Mouse (Mus musculus) hindbrain, postnatal 0 days (tissue): Measurements from ENCODE around the gene Chit1. TPM values are rescaled to one million over a fixed set of nuclear protein-coding genes. Genes with fewer than 3 reads are reported as not detected.
A peak's percentile ranks its signal among the peaks of the same experiment; 100 is the strongest.

Source experiments
- ATAC-seq: fragments of 200-750 bp; cut with Nextera tagmentation; 2 replicates; pipeline ENCODE4 v1.8.0; 2017; ENCODE audit warnings: mild to moderate bottlenecking, moderate TSS enrichment, moderate library complexity
- DNase-seq: peaks from one replicate; pipeline ENCODE4 v3.0.0-alpha.2; 2015; ENCODE audit warnings: low spot score
- H3K27ac ChIP-seq: fragments of 300-500 bp; sonication (generic); 2 replicates; pipeline ENCODE4 v1.5.1; 2014; ENCODE audit warnings: mild to moderate bottlenecking
- H3K27me3 ChIP-seq: fragments of 300-500 bp; sonication (generic); 2 replicates; pipeline ENCODE4 v1.6.1; 2014; ENCODE audit warnings: low read length, mixed read lengths; ENCODE audit not compliant: insufficient read depth
- H3K36me3 ChIP-seq: fragments of 300-500 bp; sonication (generic); 2 replicates; pipeline ENCODE4 v1.6.1; 2014; ENCODE audit warnings: low read length, mixed read lengths; ENCODE audit not compliant: insufficient read depth
- H3K4me1 ChIP-seq: fragments of 300-500 bp; sonication (generic); 2 replicates; pipeline ENCODE4 v1.6.1; 2014; ENCODE audit warnings: antibody characterized with exemption, low read length, mixed read lengths; ENCODE audit not compliant: insufficient read depth
- H3K4me2 ChIP-seq: fragments of 300-500 bp; sonication (generic); 2 replicates; pipeline ENCODE4 v1.6.1; 2014; ENCODE audit warnings: low read depth, mild to moderate bottlenecking, low read length, moderate library complexity, mixed read lengths
- H3K4me3 ChIP-seq: fragments of 300-500 bp; sonication (generic); 2 replicates; pipeline ENCODE4 v1.5.1; 2014; ENCODE audit warnings: low read length
- H3K9ac ChIP-seq: fragments of 300-500 bp; sonication (generic); replicated peaks from 2 replicates; pipeline ENCODE4 v1.6.1; 2014; ENCODE audit warnings: mild to moderate bottlenecking, low read length, moderate library complexity, mixed read lengths
- H3K9me3 ChIP-seq: fragments of 300-500 bp; sonication (generic); 2 replicates; pipeline ENCODE4 v1.6.1; 2016; ENCODE audit warnings: low read length, mixed read lengths
- CTCF ChIP-seq: IDR thresholded peaks from 2 replicates; pipeline ENCODE4 v1.5.1; 2016; ENCODE audit warnings: antibody characterized with exemption, control low read depth, low read depth
- WGBS: fragments of 180-500 bp; shearing (Covaris S2); extraction: QIAGEN DNeasy Blood & Tissue Kit; methylation state at CpG from one replicate; pipeline ENCODE4 v1.1.7; 2014; 5-methylcytosine and 5-hydroxymethylcytosine counted together
- polyA plus RNA-seq: library from polyadenylated mRNA; unstranded; fragments of >200 nt; fragmentation: Nextera tagmentation; extraction: Ambion mirVana; gene quantifications from 2 replicates; pipeline ENCODE4 v1.2.1, GENCODE M21; 2015
- total RNA-seq: library from RNA; depleted of rRNA; stranded (reverse); fragments of >200 nt; gene quantifications from 2 replicates; pipeline ENCODE4 v1.2.3, GENCODE M21; 2014

Gene Chit1
- total and polyA plus RNA-seq, 2 experiments from 2014 or later, result 0.46 TPM; not detected in 1

DNA sequence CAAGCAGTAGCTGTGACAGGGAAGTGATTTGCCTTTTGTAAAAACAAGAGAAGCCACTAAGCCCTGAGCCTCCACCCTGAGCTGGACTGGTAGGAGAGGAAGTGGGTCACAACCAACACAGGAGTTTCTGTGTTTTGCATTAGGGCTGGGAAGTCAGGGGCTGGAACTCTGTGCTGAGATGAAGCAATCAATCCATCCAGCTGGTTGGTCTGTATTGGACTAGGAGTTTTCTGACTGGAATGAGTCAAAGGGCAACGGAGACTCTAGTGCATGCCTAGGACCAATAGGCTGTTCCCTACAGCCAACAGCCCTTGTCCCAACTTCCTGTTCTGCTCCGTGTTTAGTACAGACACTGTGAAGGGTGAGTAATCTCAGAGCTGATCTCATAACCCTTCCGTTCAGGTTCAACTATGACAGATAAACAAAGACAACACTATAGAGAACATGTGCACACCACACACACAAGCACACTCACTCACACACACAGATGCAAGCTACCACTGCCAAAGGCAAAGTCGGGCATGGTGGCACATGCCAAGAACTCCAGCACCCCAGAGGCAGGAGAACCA lies 45.7 kb upstream of the Chit1 start:
- no peak overlapping the region for H3K9ac ChIP-seq
- 57% methylated on average over 4 of the region's 4 CpGs for WGBS
- H3K4me2 ChIP-seq, result no peak overlapping the region
- no peak overlapping the region for H3K4me3 ChIP-seq
- no peaks in the 10 kb centered on the region for H3K27me3 ChIP-seq
- no peaks in the 10 kb centered on the region for H3K36me3 ChIP-seq
- DNase-seq (no peak), ATAC-seq (no peak)
- no peak overlapping the region for H3K27ac ChIP-seq
- H3K4me1 ChIP-seq, result peaks cover 44% of the 10 kb centered on the region
- no peaks in the 10 kb centered on the region for H3K9me3 ChIP-seq
- no peak for TF ChIP-seq CTCF

DNA sequence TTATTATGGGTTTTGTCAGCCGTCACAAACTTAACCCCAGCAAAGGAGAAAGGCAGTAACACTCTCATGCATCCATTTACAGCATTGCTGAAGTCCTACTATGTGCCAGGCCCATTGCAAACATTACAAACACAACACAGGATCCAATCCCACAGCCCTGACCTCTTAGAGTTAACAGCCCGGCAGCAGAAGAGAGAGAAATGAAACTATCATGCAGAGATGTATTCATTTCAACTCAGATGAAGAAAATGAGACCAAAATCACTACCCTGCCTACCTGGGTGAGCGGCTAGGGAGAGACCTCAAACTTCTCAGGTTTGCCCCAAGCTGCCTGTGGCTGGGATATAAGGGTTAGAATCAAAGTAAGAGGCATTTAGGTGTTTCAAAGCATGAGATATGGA lies 44.5 kb upstream of the Chit1 start:
- ATAC-seq (no peak), DNase-seq (no peak)
- no peak overlapping the region for H3K9ac ChIP-seq
- H3K9me3 ChIP-seq, result no peaks in the 10 kb centered on the region
- no peaks in the 10 kb centered on the region for H3K36me3 ChIP-seq
- H3K27ac ChIP-seq, result peak overlapping the region; percentile 11; the same call in 1 of the 2 replicates
- peaks cover 40% of the 10 kb centered on the region for H3K4me1 ChIP-seq
- no peak overlapping the region for H3K4me2 ChIP-seq
- 54% methylated on average over 3 of the region's 3 CpGs for WGBS
- no peak overlapping the region for H3K4me3 ChIP-seq
- H3K27me3 ChIP-seq, result no peaks in the 10 kb centered on the region
- TF ChIP-seq CTCF, result no peak

DNA sequence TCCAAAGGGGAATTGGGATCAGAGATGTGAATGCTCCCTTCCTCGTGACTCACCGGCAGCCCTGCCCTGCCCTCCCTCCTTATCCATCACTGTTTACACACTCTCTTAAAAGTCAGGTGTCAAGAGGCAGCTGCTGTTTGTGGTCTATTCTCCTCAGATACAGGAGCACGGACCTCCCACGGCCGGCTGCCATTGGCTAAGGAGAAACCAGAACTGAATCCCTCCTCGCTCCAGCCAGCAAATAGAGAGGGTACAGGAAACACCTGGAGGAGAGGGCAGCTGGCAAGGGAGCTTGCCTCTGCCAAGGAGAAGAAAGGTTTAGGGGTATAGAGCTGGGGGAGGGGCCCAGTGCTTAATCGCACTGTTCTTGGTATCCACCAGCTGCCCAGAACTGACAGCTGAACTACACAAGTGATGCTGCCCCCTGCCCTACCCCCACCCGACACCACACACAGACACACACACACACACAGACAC lies 43.9 kb upstream of the Chit1 start:
- H3K9me3 ChIP-seq, result no peaks in the 10 kb centered on the region
- peaks cover 38% of the 10 kb centered on the region for H3K4me1 ChIP-seq
- 14% methylated on average over 8 of the region's 8 CpGs for WGBS
- no peak overlapping the region for H3K4me3 ChIP-seq
- no peak for TF ChIP-seq CTCF
- H3K9ac ChIP-seq, result no peak overlapping the region
- ATAC-seq, result peak; percentile 50
- DNase-seq, result peak; percentile 72
- no peaks in the 10 kb centered on the region for H3K36me3 ChIP-seq
- no peak overlapping the region for H3K4me2 ChIP-seq
- H3K27me3 ChIP-seq, result no peaks in the 10 kb centered on the region
- 0 out of 2 replicates have a peak overlapping the region, but pooled peaks have one; percentile 11 for H3K27ac ChIP-seq

DNA sequence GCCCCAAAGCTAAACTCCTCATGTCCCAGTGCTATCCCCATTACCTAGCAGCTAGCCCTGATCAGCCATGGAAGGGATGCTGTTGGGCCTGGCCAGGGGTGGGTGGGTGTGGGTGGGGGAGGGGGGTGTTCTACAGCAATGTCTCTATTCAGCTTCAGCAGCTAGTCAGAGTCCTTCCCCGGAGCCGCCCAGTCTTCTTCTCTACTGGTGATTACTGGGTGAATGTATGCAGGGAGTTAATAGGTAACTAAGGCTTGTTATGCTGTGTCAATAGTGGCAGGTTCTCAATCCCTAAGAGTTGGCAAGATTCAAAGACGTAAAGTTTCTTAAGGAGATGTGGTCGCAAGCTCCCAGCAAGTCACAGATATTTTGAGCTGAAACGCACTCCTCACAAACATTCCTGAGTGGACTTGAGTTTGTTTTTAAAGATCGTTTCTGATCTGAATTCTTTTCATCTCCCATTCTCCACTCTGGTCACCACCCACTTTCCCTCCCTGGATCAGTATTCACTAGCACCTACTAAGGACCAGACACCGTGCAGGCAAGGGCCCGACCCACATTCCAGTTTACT lies 40.9 kb upstream of the Chit1 start:
- 66% methylated on average over 8 of the region's 8 CpGs for WGBS
- H3K27me3 ChIP-seq, result no peaks in the 10 kb centered on the region
- no peak overlapping the region for H3K4me3 ChIP-seq
- no peak for DNase-seq
- H3K4me1 ChIP-seq, result peaks cover 20% of the 10 kb centered on the region
- H3K4me2 ChIP-seq, result no peak overlapping the region
- H3K9ac ChIP-seq, result no peak overlapping the region
- 0 out of 2 replicates have a peak, but pooled peaks cover 5% of the 10 kb centered on the region for H3K36me3 ChIP-seq
- no peaks in the 10 kb centered on the region for H3K9me3 ChIP-seq
- H3K27ac ChIP-seq, result no peak overlapping the region
- no peak for ATAC-seq
- TF ChIP-seq CTCF, result no peak

DNA sequence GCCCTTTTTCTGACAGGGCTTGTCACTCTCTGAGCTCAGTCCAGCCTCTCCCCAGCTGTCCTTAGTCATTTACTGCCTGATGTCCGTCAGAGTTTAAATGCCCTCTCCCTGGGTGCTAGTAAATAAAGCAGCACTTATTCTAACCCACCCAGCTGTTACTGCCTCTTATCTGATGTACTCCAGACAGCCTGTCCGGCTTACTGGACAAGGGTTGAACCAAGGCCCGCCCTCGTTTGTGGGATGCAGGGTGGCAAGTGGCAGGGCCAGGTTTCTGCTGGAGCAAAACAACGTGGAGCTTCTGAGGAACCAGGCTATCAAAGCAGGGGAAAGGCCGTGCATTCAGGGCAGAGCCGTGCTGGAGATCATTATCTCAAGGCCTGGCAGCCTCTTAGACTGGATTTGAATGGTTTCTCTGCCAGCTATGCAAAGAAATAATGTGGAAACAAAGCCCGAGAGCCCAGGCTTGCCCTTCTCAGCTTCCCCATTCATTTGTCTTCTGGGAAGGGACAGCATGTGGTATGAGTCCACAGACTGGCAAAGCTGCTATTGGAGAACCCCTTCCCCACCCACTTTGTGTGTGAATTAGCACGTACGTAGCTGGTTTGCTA lies 39.5 kb upstream of the Chit1 start:
- H3K4me1 ChIP-seq, result peaks cover 31% of the 10 kb centered on the region
- no peak overlapping the region for H3K9ac ChIP-seq
- H3K4me3 ChIP-seq, result no peak overlapping the region
- 0 out of 2 replicates have a peak, but pooled peaks cover 5% of the 10 kb centered on the region for H3K36me3 ChIP-seq
- ATAC-seq, result no peak
- no peak overlapping the region for H3K4me2 ChIP-seq
- peak; percentile 30 for DNase-seq
- TF ChIP-seq CTCF, result no peak
- WGBS, result 25% methylated on average over 10 of the region's 10 CpGs
- no peaks in the 10 kb centered on the region for H3K27me3 ChIP-seq
- peak overlapping the region; percentile 32; the same call in 1 of the 2 replicates for H3K27ac ChIP-seq
- H3K9me3 ChIP-seq, result no peaks in the 10 kb centered on the region

DNA sequence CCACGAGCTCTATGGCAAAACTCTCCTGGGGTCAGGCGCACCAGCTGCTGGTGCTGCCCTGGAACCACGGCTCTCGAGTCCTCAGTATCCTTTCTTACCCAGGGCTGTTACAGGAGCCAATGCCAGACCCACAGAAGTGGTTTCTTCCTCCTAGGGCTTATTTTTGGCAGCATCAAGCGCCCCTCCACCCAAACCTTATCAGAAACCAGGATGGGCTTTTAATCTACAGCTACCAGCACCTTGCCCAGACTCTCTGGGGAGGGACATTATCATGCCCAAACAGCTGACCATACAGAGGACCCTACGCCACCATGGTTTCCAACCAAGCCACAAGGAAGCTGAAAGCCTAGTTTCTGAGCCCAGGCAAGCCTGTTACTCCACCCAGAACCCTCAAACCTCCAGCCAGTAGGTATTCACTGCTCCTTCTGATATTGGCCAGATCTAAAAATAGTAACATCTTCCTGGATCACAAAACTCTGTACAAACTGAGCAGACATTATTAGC lies 37.9 kb upstream of the Chit1 start:
- Histone ChIP-seq H3K4me1 (peaks cover 35% of the 10 kb centered on the region), H3K27ac (no peak overlapping the region)

More for the DNA sequence above, 37.9 kb upstream of the Chit1 start:
- no peak overlapping the region for H3K4me2 ChIP-seq
- ATAC-seq, result no peak
- H3K36me3 ChIP-seq, result 0 out of 2 replicates have a peak, but pooled peaks cover 5% of the 10 kb centered on the region
- no peak overlapping the region for H3K4me3 ChIP-seq
- no peak for DNase-seq
- H3K27me3 ChIP-seq, result no peaks in the 10 kb centered on the region
- no peak for TF ChIP-seq CTCF
- H3K9me3 ChIP-seq, result no peaks in the 10 kb centered on the region
- H3K9ac ChIP-seq, result no peak overlapping the region
- 59% methylated on average over 6 of the region's 6 CpGs for WGBS
